Mouse (Mus musculus): ENCODE data around the gene Galnt5.

Gene Galnt5

GRCm38 (mm10) chr2:57997752-57998430, at the start of gene Galnt5:
Gene Galnt5, plus strand, starts transcription at chr2:57997884.
- DNase-seq, result peak; percentile 13

DNA sequence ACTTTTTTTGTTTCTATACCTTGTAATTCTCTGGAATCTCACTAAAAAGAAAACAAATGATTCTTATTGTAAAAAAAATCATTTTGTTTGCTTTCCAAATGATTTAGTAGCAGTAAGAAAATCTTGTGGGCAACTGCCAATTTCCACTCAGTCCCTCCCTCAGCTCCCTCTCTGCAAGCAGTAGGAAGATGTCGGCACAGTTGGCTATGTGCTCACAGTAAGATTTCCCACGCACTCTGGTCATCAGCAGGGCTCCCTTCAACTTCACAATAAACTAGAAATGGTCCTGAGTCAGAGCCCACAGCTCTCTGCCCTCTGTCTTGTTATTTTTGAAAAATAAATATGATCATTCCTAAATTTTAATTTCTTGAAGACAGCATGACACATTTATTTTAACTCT, 46.1 kb upstream of the Galnt5 start:
- no peak for DNase-seq

GRCm38 (mm10) chr2:57960786-57961185, 36.9 kb upstream of the Galnt5 start:
- DNase-seq, result no peak

DNA sequence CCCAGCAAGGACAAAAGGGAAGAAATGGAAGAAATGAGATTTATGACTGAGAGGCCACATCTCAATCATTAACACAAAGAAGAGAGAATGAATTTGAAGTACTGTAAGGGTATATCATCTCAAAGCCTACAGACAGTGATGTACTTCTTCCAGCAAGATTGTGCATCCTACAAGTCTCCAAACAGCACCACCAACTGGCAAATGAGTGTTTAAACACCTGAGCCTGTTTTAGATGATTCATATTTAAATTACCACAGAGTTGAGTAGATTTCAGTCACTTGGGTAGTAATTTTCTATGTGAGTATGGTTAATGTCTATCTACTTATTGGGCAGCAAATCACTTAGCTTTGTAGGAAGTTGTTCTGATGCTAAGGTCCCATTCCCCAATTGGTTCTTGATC, 15.4 kb upstream of the Galnt5 start:
- DNase-seq, result no peak

GRCm38 (mm10) chr2:57991084-57991483, 6.6 kb upstream of the Galnt5 start:
- DNase-seq, result no peak

- no peak for DNase-seq
Observed at GRCm38 (mm10) chr2:58001497-58001896, 3.8 kb downstream of the Galnt5 start.

- no peak for DNase-seq
Observed at GRCm38 (mm10) chr2:58007081-58007480, 9.4 kb downstream of the Galnt5 start.

GRCm38 (mm10) chr2:58023556-58023955, 25.9 kb downstream of the Galnt5 start:
- DNase-seq, result no peak

- no peak for DNase-seq
Observed at GRCm38 (mm10) chr2:58026740-58027139, 29.1 kb downstream of the Galnt5 start.

- DNase-seq, result no peak
Observed at GRCm38 (mm10) chr2:58029404-58029803, 31.7 kb downstream of the Galnt5 start.

DNA sequence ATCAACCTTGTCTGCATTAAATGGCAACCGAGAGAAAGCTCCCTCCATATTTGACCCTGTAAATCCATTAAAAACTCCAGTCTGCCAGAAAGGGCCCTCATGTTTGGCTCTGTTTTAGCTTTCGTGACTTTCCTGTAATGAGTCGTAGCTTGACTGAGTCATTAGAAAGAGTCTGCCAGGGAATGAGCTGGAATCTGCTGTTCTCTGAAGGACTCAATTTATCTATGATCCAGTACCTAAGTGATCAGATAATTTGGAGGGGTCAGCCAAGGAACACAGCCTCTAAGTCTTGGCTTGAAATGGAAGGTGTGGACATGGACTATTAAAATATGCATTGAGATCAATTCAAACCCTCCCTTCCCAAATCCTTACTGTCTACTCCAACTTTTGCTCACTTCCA, 33.7 kb downstream of the Galnt5 start:
- DNase-seq, result no peak

DNA sequence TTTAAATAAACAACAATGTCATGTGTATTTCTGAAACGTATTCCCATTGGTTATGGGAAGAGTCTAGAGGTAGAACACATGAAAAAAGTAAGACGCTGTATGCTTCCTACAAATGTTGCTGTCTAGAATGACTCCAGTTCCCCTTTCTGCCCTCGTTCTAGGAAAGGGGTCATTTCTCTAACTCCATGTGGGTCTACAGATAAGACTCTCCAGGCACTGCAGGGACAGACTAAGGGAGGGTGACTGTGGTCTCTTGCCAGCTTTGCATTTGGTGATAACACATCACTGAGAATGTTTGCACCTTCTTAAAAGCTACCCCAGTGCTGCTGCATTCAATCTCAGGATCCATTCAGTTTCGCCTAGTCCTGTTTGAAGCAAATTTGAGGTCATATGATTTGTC, 38.0 kb downstream of the Galnt5 start:
- no peak for DNase-seq

DNA sequence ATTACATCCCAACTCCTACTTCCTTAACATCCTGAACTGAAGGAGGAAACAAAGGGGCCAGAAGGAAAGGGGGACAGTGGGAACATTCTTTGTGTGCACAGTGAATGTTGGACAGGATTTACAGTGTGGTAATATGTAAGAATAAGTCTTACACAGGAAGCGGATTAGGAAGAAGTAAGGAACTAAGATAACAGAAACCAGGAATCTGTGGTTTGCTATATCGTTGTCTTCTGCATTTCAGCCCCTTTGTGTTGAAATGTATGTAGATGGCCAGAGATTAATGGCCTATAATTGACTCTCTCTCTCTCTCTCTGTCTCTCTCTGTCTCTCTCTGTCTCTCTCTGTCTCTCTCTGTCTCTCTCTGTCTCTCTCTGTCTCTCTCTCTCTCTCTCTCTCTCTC, 39.2 kb downstream of the Galnt5 start:
- DNase-seq, result no peak

DNA sequence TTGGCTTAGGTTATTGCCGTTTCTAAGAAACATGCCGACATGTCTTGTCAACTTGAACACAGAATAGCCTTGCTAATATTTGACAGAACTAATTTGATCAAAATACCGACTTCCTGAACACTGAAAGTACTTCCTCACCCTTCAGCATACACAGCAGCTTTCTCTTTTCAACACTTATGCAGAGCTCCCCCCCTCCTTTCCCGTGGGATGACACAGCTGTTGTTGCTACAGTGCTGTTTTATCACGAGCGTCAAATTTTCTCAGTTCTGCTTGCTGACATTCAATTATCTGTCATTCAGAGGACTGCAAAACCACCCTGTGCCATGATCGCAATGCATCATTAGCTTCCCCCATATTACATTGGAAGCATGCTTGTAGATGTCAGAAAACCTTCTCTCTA, 44.2 kb downstream of the Galnt5 start:
- peak; percentile 40 for DNase-seq

- no peak for DNase-seq
Observed at GRCm38 (mm10) chr2:58052821-58053581, 55.3 kb downstream of the Galnt5 start, which contains the start of gene Ermn. Gene Ermn, minus strand, starts transcription at chr2:58052864.

- DNase-seq, result peak; percentile 66
Observed at GRCm38 (mm10) chr2:58055383-58055782, 57.7 kb downstream of the Galnt5 start.

DNA sequence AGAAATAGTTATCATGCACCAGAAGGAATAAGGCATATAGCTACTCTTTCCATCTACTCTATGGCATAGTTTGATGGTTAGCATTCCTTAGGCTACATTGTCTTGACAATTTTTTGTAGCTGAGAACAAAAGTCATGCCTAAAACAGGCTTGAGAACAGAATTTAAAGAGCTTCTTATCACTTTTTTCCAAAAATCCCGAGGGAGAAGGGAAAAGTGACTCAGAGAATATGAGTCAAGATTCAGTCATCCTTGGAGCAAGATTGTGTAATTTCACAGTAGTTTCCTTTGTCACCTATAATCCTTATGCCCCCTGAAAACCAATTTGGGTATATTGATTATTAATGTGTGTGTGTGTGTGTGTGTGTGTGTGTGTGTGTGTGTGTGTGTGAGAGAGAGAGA, 82.2 kb downstream of the Galnt5 start:
- no peak for DNase-seq

- DNase-seq, result no peak
Observed at GRCm38 (mm10) chr2:58086420-58086819, 88.7 kb downstream of the Galnt5 start.

- no peak for DNase-seq
Observed at GRCm38 (mm10) chr2:58094818-58095217, 97.1 kb downstream of the Galnt5 start.

Data from kidney, postnatal 10 days (tissue).